In genomic region chr10:42144788-42145187, GRCm38 (mm10) we compare ENCODE assay signal across 23 mouse cellular contexts.
DNase-seq lines count a peak whose midpoint lies in the region; ATAC-seq and TF ChIP-seq lines count a peak whose summit lies in the region.
"Had no signal": no experiment of that assay in that cellular context is flagged by ENCODE, and none has a peak within 500 bp of the region (broad histone marks: within the 10 kb centered on the region; RNA-seq: fewer than 3 reads in every experiment).

No protein-coding gene starts in this region.

- no peaks in the 10 kb centered on the region for H3K36me3 ChIP-seq in heart, embryonic 12.5 days
- no peaks in the 10 kb centered on the region for H3K36me3 ChIP-seq in lung, postnatal 0 days (ENCODE audit: insufficient read depth, low read length)
- H3K36me3 ChIP-seq in kidney, embryonic 15.5 days = no peaks in the 10 kb centered on the region
- H3K36me3 ChIP-seq: embryonic facial prominence, embryonic 15.5 days; forebrain, embryonic 10.5 days; forebrain, embryonic 15.5 days; G1E; hindbrain, embryonic 15.5 days had no signal

- no peak for TF ChIP-seq EP300 in lung, postnatal 0 days (IDR thresholded peaks at IDR 0.05)

- H3K9me3 ChIP-seq in heart, embryonic 12.5 days (replicated peaks) = no peaks in the 10 kb centered on the region
- H3K9me3 ChIP-seq in lung, postnatal 0 days (ENCODE audit: low read length) = no peaks in the 10 kb centered on the region
- H3K9me3 ChIP-seq in kidney, embryonic 15.5 days (replicated peaks) = no peaks in the 10 kb centered on the region
- H3K9me3 ChIP-seq: embryonic facial prominence, embryonic 15.5 days; forebrain, embryonic 10.5 days; forebrain, embryonic 15.5 days; G1E; hindbrain, embryonic 15.5 days had no signal

- no peaks in the 10 kb centered on the region; the same call in 1 of the 2 replicates for H3K27me3 ChIP-seq in heart, embryonic 12.5 days (replicated peaks)
- H3K27me3 ChIP-seq in lung, postnatal 0 days (replicated peaks; ENCODE audit: insufficient read depth, low read length) = no peaks in the 10 kb centered on the region
- H3K27me3 ChIP-seq in kidney, embryonic 15.5 days = no peaks in the 10 kb centered on the region
- H3K27me3 ChIP-seq: embryonic facial prominence, embryonic 15.5 days; forebrain, embryonic 15.5 days; hindbrain, embryonic 15.5 days had no signal

- no peak overlapping the region for H3K27ac ChIP-seq in heart, embryonic 12.5 days (ENCODE audit: poor library complexity, severe bottlenecking)
- peak overlapping the region; percentile 81 for H3K27ac ChIP-seq in lung, postnatal 0 days (ENCODE audit: low read length)
- H3K27ac ChIP-seq in kidney, embryonic 15.5 days = no peak overlapping the region
- H3K27ac ChIP-seq: embryonic facial prominence, embryonic 15.5 days; forebrain, embryonic 10.5 days; forebrain, embryonic 15.5 days; heart, adult 2 months; hindbrain, embryonic 15.5 days had no signal

- no peak for ATAC-seq in heart, embryonic 12.5 days (ENCODE audit: insufficient number of reproducible peaks, low FRiP score)
- peak; percentile 1; the same call in 1 of the 2 replicates for ATAC-seq in lung, postnatal 0 days
- ATAC-seq in megakaryocyte progenitor cell, adult 5-6 weeks (replicated peaks; ENCODE audit: poor library complexity) = peak; percentile 53
- ATAC-seq in kidney, embryonic 15.5 days (replicated peaks; ENCODE audit: low FRiP score) = no peak
- ATAC-seq: CD4-positive, CD25-positive, alpha-beta regulatory T cell, adult 4 months; forebrain, embryonic 15.5 days had no signal

- 55% methylated on average over 5 of the region's 5 CpGs for WGBS in heart, embryonic 12.5 days
- 38% methylated on average over 5 of the region's 5 CpGs for WGBS in lung, postnatal 0 days
- WGBS in kidney, embryonic 15.5 days = 80% methylated on average over 5 of the region's 5 CpGs

- no peak overlapping the region for H3K4me2 ChIP-seq in heart, embryonic 12.5 days
- H3K4me2 ChIP-seq in lung, postnatal 0 days (replicated peaks; ENCODE audit: low read depth, low read length) = no peak overlapping the region
- no peak overlapping the region for H3K4me2 ChIP-seq in kidney, embryonic 15.5 days
- H3K4me2 ChIP-seq: embryonic facial prominence, embryonic 15.5 days; forebrain, embryonic 15.5 days; heart, embryonic 11.5 days; hindbrain, embryonic 15.5 days had no signal

- no peak overlapping the region for H3K9ac ChIP-seq in heart, embryonic 12.5 days
- H3K9ac ChIP-seq in lung, postnatal 0 days (replicated peaks; ENCODE audit: low read depth) = no peak overlapping the region
- no peak overlapping the region for H3K9ac ChIP-seq in kidney, embryonic 15.5 days
- H3K9ac ChIP-seq: embryonic facial prominence, embryonic 15.5 days; forebrain, embryonic 15.5 days; hindbrain, embryonic 15.5 days had no signal

- no peak overlapping the region for H3K4me3 ChIP-seq in heart, embryonic 12.5 days
- H3K4me3 ChIP-seq in lung, postnatal 0 days (ENCODE audit: low read depth, low read length) = no peak overlapping the region
- H3K4me3 ChIP-seq in kidney, embryonic 15.5 days (replicated peaks) = no peak overlapping the region
- H3K4me3 ChIP-seq: embryonic facial prominence, embryonic 15.5 days; erythroblast, embryonic 14.5 days; forebrain, embryonic 10.5 days; forebrain, embryonic 15.5 days; heart, adult 2 months; hindbrain, embryonic 15.5 days had no signal

- no peak for TF ChIP-seq CTCF in lung, postnatal 0 days (IDR thresholded peaks at IDR 0.05)

- H3K4me1 ChIP-seq in heart, embryonic 12.5 days (replicated peaks) = no peaks in the 10 kb centered on the region; the same call in 1 of the 2 replicates
- peaks cover 4% of the 10 kb centered on the region for H3K4me1 ChIP-seq in lung, postnatal 0 days (ENCODE audit: insufficient read depth, low read depth, low read length)
- peaks cover 9% of the 10 kb centered on the region for H3K4me1 ChIP-seq in kidney, embryonic 15.5 days
- H3K4me1 ChIP-seq: forebrain, embryonic 10.5 days; forebrain, embryonic 15.5 days; hindbrain, embryonic 15.5 days had no signal

- DNase-seq in heart, adult 11 months = peak; percentile 85
- no peak for DNase-seq in lung, postnatal 0 days (ENCODE audit: low spot score)
- DNase-seq in lung, adult 18-20 months = no peak
- no peak for DNase-seq in adrenal gland, postnatal 25 days
- DNase-seq in adrenal gland, adult 2 months = no peak
- DNase-seq: adrenal gland, postnatal 10 days; B cell, adult 2 months; cerebellum, adult 2 months; cerebellum, postnatal 10 days; embryo, embryonic 11 days; gastrocnemius, postnatal 36 days; heart, adult 2 months had no signal

Comparison
In these comparisons a context has a peak if more than half of its experiments do, and no peak if none do; other contexts are left out.
1. ATAC-seq: peak in lung, postnatal 0 days (single experiment) and megakaryocyte progenitor cell, adult 5-6 weeks (single experiment); none in heart, embryonic 12.5 days (single experiment) and kidney, embryonic 15.5 days (single experiment).